Mouse (Mus musculus) G1E (cell line): ENCODE results near the gene Ilkap. TPM values are rescaled to one million over a fixed set of nuclear protein-coding genes. Genes with fewer than 3 reads are reported as not detected.

Experiments
- ATAC-seq: 2 replicates; pipeline ENCODE4 v1.8.0; 2016; ENCODE audit warnings: mild to moderate bottlenecking; ENCODE audit not compliant: insufficient number of reproducible peaks, poor library complexity, low FRiP score, severe bottlenecking; ENCODE audit errors: extremely low read depth
- DNase-seq: peaks from one replicate; pipeline ENCODE4 v3.0.0; 2012; ENCODE audit warnings: low spot score
- H3K27me3 ChIP-seq: 2 replicates; pipeline ENCODE4 v1.6.1; 2012; ENCODE audit warnings: mild to moderate bottlenecking, low read length, inconsistent platforms; ENCODE audit not compliant: insufficient read depth
- H3K36me3 ChIP-seq: replicated peaks from 2 replicates; pipeline ENCODE3; 2012; ENCODE audit warnings: mild to moderate bottlenecking, inconsistent platforms
- H3K4me1 ChIP-seq: 2 replicates; pipeline ENCODE4 v1.6.1; 2012; ENCODE audit warnings: low read depth, low read length, inconsistent platforms, mixed read lengths; ENCODE audit not compliant: insufficient read depth
- H3K4me3 ChIP-seq: 2 replicates; pipeline ENCODE4 v1.5.1; 2012; ENCODE audit warnings: low read depth, mild to moderate bottlenecking, inconsistent platforms, low read length, moderate library complexity, mixed read lengths
- H3K9me3 ChIP-seq: replicated peaks from 2 replicates; pipeline ENCODE4 v1.6.1; 2012; ENCODE audit warnings: inconsistent platforms
- CTCF ChIP-seq: IDR thresholded peaks from 2 replicates; pipeline ENCODE4 v1.5.1; 2012; ENCODE audit warnings: low read depth, low read length, inconsistent platforms, mixed read lengths
- GATA1 ChIP-seq: IDR thresholded peaks from 2 replicates; pipeline ENCODE4 v1.6.1; 2012; ENCODE audit warnings: borderline replicate concordance, low read length, inconsistent platforms, mixed read lengths
- GATA2 ChIP-seq: IDR thresholded peaks from 2 replicates; pipeline ENCODE4 v1.6.1; 2012; ENCODE audit warnings: low read depth, low read length, inconsistent platforms, borderline replicate concordance
- POLR2AphosphoS5 ChIP-seq: IDR thresholded peaks from 2 replicates; pipeline ENCODE4 v1.6.1; 2012; ENCODE audit warnings: low read depth, low read length, inconsistent platforms; ENCODE audit not compliant: insufficient replicate concordance
- TAL1 ChIP-seq: conservative IDR thresholded peaks from 2 replicates; pipeline ENCODE4 v1.6.1; 2012; ENCODE audit warnings: low read depth, low read length, inconsistent platforms, mixed read lengths
- polyA plus RNA-seq: library from polyadenylated mRNA; stranded (reverse); fragments of >175 nt; gene quantifications from 2 replicates; pipeline ENCODE4 v1.2.3, GENCODE M21; 2012
- total RNA-seq, 2 experiments: library from RNA; stranded (forward) in 1 of 2; stranded (reverse) in 1 of 2; fragments of 200-1000 nt in 1 of 2; fragments of >200 nt in 1 of 2; fragmentation: Nextera tagmentation in 1 of 2; gene quantifications; 2 replicates each; pipeline ENCODE4 v1.2.3; 2014 to 2017

Ilkap gene
- total and polyA plus RNA-seq, 3 experiments: 76.8 to 194 (median 86.6) TPM

GRCm38 (mm10) chr1:91366215-91367108 lies 32.2 kb downstream of the Ilkap start, which contains the start of gene Erfe:
Gene Erfe, plus strand, starts transcription at chr1:91366430.
- Histone ChIP-seq H3K9me3 (no peaks in the 10 kb centered on the region), H3K4me3 (peak within 1 kb of the TSS; percentile 72), H3K27me3 (peaks cover 29% of the 10 kb centered on the region), H3K36me3 (peaks cover 37% of the 10 kb centered on the region), H3K4me1 (peaks cover 28% of the 10 kb centered on the region)
- TF ChIP-seq CTCF: peak; percentile 90
- TF ChIP-seq GATA1: no peak
- TF ChIP-seq GATA2: no peak
- DNase-seq (peak; percentile 92), ATAC-seq (peak; percentile 42)

GRCm38 (mm10) chr1:91365816-91366214 lies 32.8 kb downstream of the Ilkap start:
- TF ChIP-seq GATA1 (no peak), GATA2 (no peak), TAL1 (no peak), CTCF (no peak), POLR2AphosphoS5 (no peak)
- Histone ChIP-seq H3K4me1 (peaks cover 28% of the 10 kb centered on the region), H3K9me3 (no peaks in the 10 kb centered on the region), H3K4me3 (peak overlapping the region; percentile 72; the same call in 1 of the 2 replicates), H3K27me3 (peaks cover 36% of the 10 kb centered on the region), H3K36me3 (peaks cover 30% of the 10 kb centered on the region)
- ATAC-seq (no peak), DNase-seq (no peak)

DNA sequence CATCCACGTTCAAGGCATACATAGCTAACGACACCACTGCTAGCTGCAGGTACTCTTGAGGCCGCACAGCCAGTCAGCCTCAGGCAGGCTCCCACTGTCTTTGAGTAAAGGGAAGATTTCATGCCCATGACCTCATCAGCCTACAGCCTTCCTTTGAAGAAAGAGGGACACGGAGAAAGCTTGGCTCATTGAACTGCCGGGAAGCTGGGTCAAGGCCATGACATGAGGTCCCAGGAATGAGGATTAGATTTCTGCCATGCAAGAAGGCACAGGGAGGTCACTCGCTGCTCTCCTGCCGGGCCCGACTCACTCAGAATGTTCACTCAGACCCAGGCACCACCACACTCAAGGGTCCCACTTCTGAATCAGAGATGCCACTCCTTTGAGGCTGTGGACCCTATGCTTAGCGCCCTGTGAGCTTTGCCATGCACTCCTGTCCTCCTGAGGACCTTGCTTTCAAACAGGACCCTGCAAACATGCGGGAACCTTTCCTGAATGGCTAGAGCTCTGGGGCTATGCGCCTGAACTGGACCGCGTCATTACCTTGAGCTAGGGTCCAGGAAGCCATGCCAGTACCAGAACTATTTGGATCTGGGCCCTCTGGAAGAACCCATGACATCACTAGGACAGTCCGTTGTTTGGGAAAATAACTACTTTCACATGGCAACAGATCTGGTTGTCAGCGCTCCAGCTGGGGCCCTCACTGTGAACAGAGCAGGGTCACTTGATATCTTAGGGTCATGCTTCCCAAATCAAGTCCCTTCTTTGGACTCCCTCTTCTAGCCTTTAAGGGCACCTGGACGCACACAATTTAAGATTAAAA lies 33.6 kb downstream of the Ilkap start:
- TF ChIP-seq GATA2 (no peak), GATA1 (no peak), CTCF (no peak), TAL1 (no peak)
- Histone ChIP-seq H3K27me3 (peaks cover 38% of the 10 kb centered on the region), H3K36me3 (peaks cover 22% of the 10 kb centered on the region), H3K9me3 (no peaks in the 10 kb centered on the region), H3K4me1 (peaks cover 27% of the 10 kb centered on the region), H3K4me3 (no peak overlapping the region)
- DNase-seq (no peak), ATAC-seq (no peak)

GRCm38 (mm10) chr1:91362113-91362512 lies 36.5 kb downstream of the Ilkap start:
- H3K4me3 ChIP-seq: no peak overlapping the region
- peaks cover 62% of the 10 kb centered on the region for H3K27me3 ChIP-seq
- H3K9me3 ChIP-seq: no peaks in the 10 kb centered on the region
- DNase-seq (no peak), ATAC-seq (no peak)
- peaks cover 16% of the 10 kb centered on the region for H3K4me1 ChIP-seq
- no peak for TF ChIP-seq GATA2
- TF ChIP-seq GATA1: no peak
- TF ChIP-seq POLR2AphosphoS5: no peak
- TF ChIP-seq TAL1: no peak
- TF ChIP-seq CTCF: no peak
- H3K36me3 ChIP-seq: no peaks in the 10 kb centered on the region

- no peaks in the 10 kb centered on the region for H3K36me3 ChIP-seq
- H3K9me3 ChIP-seq: no peaks in the 10 kb centered on the region
- DNase-seq: no peak
- ATAC-seq: no peak
- TF ChIP-seq TAL1: no peak
- TF ChIP-seq POLR2AphosphoS5: no peak
- no peak for TF ChIP-seq GATA1
- no peak for TF ChIP-seq GATA2
- TF ChIP-seq CTCF: no peak
- H3K4me1 ChIP-seq: no peaks in the 10 kb centered on the region
- H3K27me3 ChIP-seq: peaks cover 56% of the 10 kb centered on the region
- no peak overlapping the region for H3K4me3 ChIP-seq
Observed at GRCm38 (mm10) chr1:91356105-91356504, 42.5 kb downstream of the Ilkap start.

DNA sequence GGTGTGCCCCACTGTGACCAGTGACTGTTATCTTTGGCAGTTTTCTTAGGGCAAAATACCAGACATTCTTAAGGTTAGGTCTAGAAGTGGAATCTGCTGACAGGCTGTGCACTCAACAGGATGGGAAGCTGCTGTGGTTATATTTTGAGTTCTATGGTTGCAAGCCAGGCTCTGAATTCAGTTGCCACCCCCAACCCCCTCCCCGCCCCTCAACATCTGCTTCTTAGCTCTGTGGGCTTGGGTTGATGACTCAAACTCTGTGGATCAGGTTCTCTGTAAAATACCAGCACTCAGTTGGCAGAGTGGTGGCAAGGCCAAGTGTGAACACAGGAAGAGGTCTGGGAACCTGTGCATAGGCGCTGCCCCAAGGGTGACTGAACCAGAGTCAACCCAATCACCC lies 46.3 kb downstream of the Ilkap start:
- no peaks in the 10 kb centered on the region for H3K4me1 ChIP-seq
- no peaks in the 10 kb centered on the region for H3K36me3 ChIP-seq
- ATAC-seq (no peak), DNase-seq (no peak)
- H3K9me3 ChIP-seq: no peaks in the 10 kb centered on the region
- no peak overlapping the region for H3K4me3 ChIP-seq
- TF ChIP-seq POLR2AphosphoS5: no peak
- TF ChIP-seq GATA1: no peak
- no peak for TF ChIP-seq CTCF
- TF ChIP-seq TAL1: no peak
- no peak for TF ChIP-seq GATA2
- peaks cover 46% of the 10 kb centered on the region for H3K27me3 ChIP-seq
